Mouse (Mus musculus) hindbrain, postnatal 0 days (tissue): Measurements from ENCODE around the gene Fgfrl1. TPM values are rescaled to one million over a fixed set of nuclear protein-coding genes. Genes with fewer than 3 reads are reported as not detected.

Experiments used
- ATAC-seq: fragments of 200-750 bp; cut with Nextera tagmentation; 2 replicates; pipeline ENCODE4 v1.8.0; 2017; ENCODE audit warnings: mild to moderate bottlenecking, moderate TSS enrichment, moderate library complexity
- DNase-seq: peaks from one replicate; pipeline ENCODE4 v3.0.0-alpha.2; 2015; ENCODE audit warnings: low spot score
- H3K27ac ChIP-seq: fragments of 300-500 bp; sonication (generic); 2 replicates; pipeline ENCODE4 v1.5.1; 2014; ENCODE audit warnings: mild to moderate bottlenecking
- H3K27me3 ChIP-seq: fragments of 300-500 bp; sonication (generic); 2 replicates; pipeline ENCODE4 v1.6.1; 2014; ENCODE audit warnings: low read length, mixed read lengths; ENCODE audit not compliant: insufficient read depth
- H3K36me3 ChIP-seq: fragments of 300-500 bp; sonication (generic); 2 replicates; pipeline ENCODE4 v1.6.1; 2014; ENCODE audit warnings: low read length, mixed read lengths; ENCODE audit not compliant: insufficient read depth
- H3K4me1 ChIP-seq: fragments of 300-500 bp; sonication (generic); 2 replicates; pipeline ENCODE4 v1.6.1; 2014; ENCODE audit warnings: antibody characterized with exemption, low read length, mixed read lengths; ENCODE audit not compliant: insufficient read depth
- H3K4me2 ChIP-seq: fragments of 300-500 bp; sonication (generic); 2 replicates; pipeline ENCODE4 v1.6.1; 2014; ENCODE audit warnings: low read depth, mild to moderate bottlenecking, low read length, moderate library complexity, mixed read lengths
- H3K4me3 ChIP-seq: fragments of 300-500 bp; sonication (generic); 2 replicates; pipeline ENCODE4 v1.5.1; 2014; ENCODE audit warnings: low read length
- H3K9ac ChIP-seq: fragments of 300-500 bp; sonication (generic); replicated peaks from 2 replicates; pipeline ENCODE4 v1.6.1; 2014; ENCODE audit warnings: mild to moderate bottlenecking, low read length, moderate library complexity, mixed read lengths
- H3K9me3 ChIP-seq: fragments of 300-500 bp; sonication (generic); 2 replicates; pipeline ENCODE4 v1.6.1; 2016; ENCODE audit warnings: low read length, mixed read lengths
- CTCF ChIP-seq: IDR thresholded peaks from 2 replicates; pipeline ENCODE4 v1.5.1; 2016; ENCODE audit warnings: antibody characterized with exemption, control low read depth, low read depth
- whole genome bisulfite sequencing: fragments of 180-500 bp; shearing (Covaris S2); extraction: QIAGEN DNeasy Blood & Tissue Kit; methylation state at CpG from one replicate; pipeline ENCODE4 v1.1.7; 2014; 5-methylcytosine and 5-hydroxymethylcytosine counted together
- polyA plus RNA-seq: library from polyadenylated mRNA; unstranded; fragments of >200 nt; fragmentation: Nextera tagmentation; extraction: Ambion mirVana; gene quantifications from 2 replicates; pipeline ENCODE4 v1.2.1, GENCODE M21; 2015
- total RNA-seq: library from RNA; depleted of rRNA; stranded (reverse); fragments of >200 nt; gene quantifications from 2 replicates; pipeline ENCODE4 v1.2.3, GENCODE M21; 2014

The Fgfrl1 gene
- total and polyA plus RNA-seq, 2 experiments from 2014 or later, result 11.3 to 38.5 TPM

DNA sequence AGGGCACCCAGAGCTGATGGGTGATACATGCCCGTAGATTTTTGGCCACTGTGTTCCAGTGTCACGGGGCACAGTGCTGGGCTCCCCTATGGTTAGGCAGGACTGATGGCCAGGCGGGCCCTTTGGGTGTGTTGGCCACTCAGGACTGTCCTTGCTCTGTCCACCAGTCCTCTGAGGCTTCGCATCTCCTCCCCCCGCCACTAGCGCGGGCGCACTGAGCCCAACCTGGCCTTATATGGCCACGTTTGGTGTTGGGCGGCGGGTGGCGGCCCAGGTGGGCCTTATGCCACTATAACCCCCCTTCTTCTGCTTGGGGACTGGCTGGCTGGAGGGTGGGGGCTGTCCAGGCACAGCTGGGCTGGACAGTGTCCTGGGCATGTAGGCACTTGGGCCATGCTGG lies 3.7 kb downstream of the Fgfrl1 start:
- H3K27ac ChIP-seq, result no peak overlapping the region
- peaks cover 3% of the 10 kb centered on the region; the same call in 1 of the 2 replicates for H3K27me3 ChIP-seq
- WGBS, result 91% methylated on average over 12 of the region's 12 CpGs
- no peak for DNase-seq
- no peak for ATAC-seq
- no peak overlapping the region for H3K4me2 ChIP-seq
- H3K4me3 ChIP-seq, result no peak overlapping the region
- no peaks in the 10 kb centered on the region for H3K9me3 ChIP-seq
- H3K9ac ChIP-seq, result no peak overlapping the region
- peaks cover 7% of the 10 kb centered on the region for H3K4me1 ChIP-seq
- H3K36me3 ChIP-seq, result no peaks in the 10 kb centered on the region
- TF ChIP-seq CTCF, result no peak

DNA sequence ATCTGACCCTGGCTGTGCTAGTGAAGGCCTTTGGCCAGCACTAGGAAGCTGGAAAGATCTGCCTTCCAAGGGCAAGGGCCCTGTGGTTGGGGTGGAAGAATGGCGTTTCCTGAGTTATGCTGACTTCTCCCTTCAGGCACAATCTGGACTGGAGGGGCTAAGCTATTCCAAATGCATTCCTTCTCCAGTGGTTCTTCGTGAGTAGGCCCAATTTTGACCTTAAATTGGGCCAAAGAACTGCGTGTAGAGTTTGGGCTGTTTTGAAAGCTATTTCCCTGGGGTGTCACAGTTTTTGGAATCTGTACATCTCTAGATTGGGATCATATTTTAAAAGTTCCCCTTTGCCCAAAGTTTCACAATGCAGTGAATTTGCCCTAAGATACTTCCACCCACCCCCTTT lies 4.4 kb downstream of the Fgfrl1 start:
- H3K4me2 ChIP-seq, result no peak overlapping the region
- ATAC-seq, result no peak
- no peak overlapping the region for H3K9ac ChIP-seq
- 75% methylated on average over 3 of the region's 3 CpGs for WGBS
- H3K27ac ChIP-seq, result 0 out of 2 replicates have a peak overlapping the region, but pooled peaks have one; percentile 67
- H3K36me3 ChIP-seq, result no peaks in the 10 kb centered on the region
- H3K9me3 ChIP-seq, result no peaks in the 10 kb centered on the region
- no peak for TF ChIP-seq CTCF
- no peak for DNase-seq
- peaks cover 7% of the 10 kb centered on the region for H3K4me1 ChIP-seq
- no peak overlapping the region for H3K4me3 ChIP-seq
- peaks cover 3% of the 10 kb centered on the region; the same call in 1 of the 2 replicates for H3K27me3 ChIP-seq

- H3K9ac ChIP-seq, result no peak overlapping the region
- H3K4me2 ChIP-seq, result no peak overlapping the region
- peak overlapping the region; percentile 67; the same call in 1 of the 2 replicates for H3K27ac ChIP-seq
- no peaks in the 10 kb centered on the region for H3K9me3 ChIP-seq
- 26% methylated on average over 4 of the region's 4 CpGs for WGBS
- no peaks in the 10 kb centered on the region for H3K36me3 ChIP-seq
- H3K4me1 ChIP-seq, result peaks cover 7% of the 10 kb centered on the region
- no peak overlapping the region for H3K4me3 ChIP-seq
- ATAC-seq (peak; percentile 39), DNase-seq (peak; percentile 76)
- H3K27me3 ChIP-seq, result peaks cover 3% of the 10 kb centered on the region; the same call in 1 of the 2 replicates
- TF ChIP-seq CTCF, result 0 out of 2 replicates have a peak, but pooled peaks have one; percentile 1
Observed at GRCm38 (mm10) chr5:108697341-108697753, 5.2 kb downstream of the Fgfrl1 start.

DNA sequence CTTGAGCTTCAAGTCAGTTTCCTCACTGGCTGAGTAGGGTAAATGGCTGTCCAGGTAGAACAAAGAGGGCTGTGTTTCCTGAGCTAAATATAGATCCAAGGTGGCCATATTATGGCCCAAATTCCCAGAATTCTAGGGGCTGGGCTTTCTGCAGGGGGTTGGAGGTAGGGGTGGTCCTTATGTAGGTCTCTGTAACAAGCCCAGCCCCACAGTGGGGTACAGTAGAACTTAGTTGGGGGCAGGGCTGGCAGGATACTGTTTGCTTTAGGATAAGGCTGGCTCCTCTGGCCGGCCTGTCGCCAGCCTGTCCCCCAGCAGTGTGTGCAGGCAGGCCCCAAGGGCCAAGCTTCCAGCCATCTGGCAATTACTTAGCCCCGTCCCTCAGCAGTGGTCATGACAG lies 8.2 kb downstream of the Fgfrl1 start:
- no peak for DNase-seq
- H3K36me3 ChIP-seq, result no peaks in the 10 kb centered on the region
- H3K27me3 ChIP-seq, result no peaks in the 10 kb centered on the region
- no peaks in the 10 kb centered on the region for H3K9me3 ChIP-seq
- H3K4me1 ChIP-seq, result peaks cover 4% of the 10 kb centered on the region; the same call in 1 of the 2 replicates
- no peak overlapping the region for H3K9ac ChIP-seq
- WGBS, result 66% methylated on average over 3 of the region's 3 CpGs
- no peak overlapping the region for H3K4me2 ChIP-seq
- TF ChIP-seq CTCF, result no peak
- no peak for ATAC-seq
- no peak overlapping the region for H3K4me3 ChIP-seq
- no peak overlapping the region for H3K27ac ChIP-seq

DNA sequence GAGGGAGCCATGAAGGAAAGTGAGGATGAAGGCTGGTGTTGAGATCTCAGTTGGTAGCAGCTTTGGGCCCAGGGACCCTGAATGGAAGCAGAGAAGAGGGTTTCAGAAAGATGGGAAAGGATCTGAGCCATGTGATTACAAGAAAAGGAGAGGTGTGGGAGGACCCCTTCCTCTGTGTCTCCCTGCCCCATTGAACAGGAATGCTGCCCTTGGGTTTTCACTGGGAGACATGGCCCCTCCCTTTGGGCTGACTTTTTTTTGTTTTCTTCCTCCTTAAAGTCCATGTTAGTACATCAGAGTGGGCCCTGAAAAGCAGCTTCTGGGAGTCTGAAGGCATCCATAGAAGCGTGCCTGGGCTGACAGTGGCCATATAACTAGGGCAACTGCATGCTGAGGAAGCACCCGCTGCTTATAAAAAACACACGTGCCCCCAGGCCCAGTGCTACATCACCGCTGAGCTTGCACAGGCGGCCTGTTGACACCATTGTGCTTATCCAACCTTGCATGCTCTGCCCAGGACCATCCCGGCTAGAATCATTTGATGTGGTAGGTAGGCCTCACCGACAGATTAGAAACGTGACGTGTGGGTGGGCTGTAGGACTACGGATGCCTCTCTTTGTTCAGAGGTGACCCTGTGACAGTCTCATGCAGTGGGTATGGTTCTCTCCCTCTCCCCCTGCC lies 9.3 kb downstream of the Fgfrl1 start:
- H3K4me2 ChIP-seq, result no peak overlapping the region
- no peak for TF ChIP-seq CTCF

GRCm38 (mm10) chr5:108703754-108704626 lies 11.8 kb downstream of the Fgfrl1 start:
- no peak for DNase-seq
- H3K9me3 ChIP-seq, result no peaks in the 10 kb centered on the region
- H3K36me3 ChIP-seq, result no peaks in the 10 kb centered on the region
- H3K4me3 ChIP-seq, result no peak overlapping the region
- H3K27me3 ChIP-seq, result no peaks in the 10 kb centered on the region
- TF ChIP-seq CTCF, result no peak
- no peak overlapping the region for H3K4me2 ChIP-seq
- H3K9ac ChIP-seq, result no peak overlapping the region
- H3K4me1 ChIP-seq, result 0 out of 2 replicates have a peak, but pooled peaks cover 4% of the 10 kb centered on the region
- WGBS, result 82% methylated on average over 12 of the region's 12 CpGs
- no peak overlapping the region for H3K27ac ChIP-seq
- ATAC-seq, result no peak

More for the DNA sequence above, 9.3 kb downstream of the Fgfrl1 start:
- no peak overlapping the region for H3K27ac ChIP-seq
- ATAC-seq (no peak), DNase-seq (no peak)
- no peak overlapping the region for H3K4me3 ChIP-seq
- no peaks in the 10 kb centered on the region for H3K36me3 ChIP-seq
- no peaks in the 10 kb centered on the region for H3K27me3 ChIP-seq
- peaks cover 4% of the 10 kb centered on the region; the same call in 1 of the 2 replicates for H3K4me1 ChIP-seq
- 60% methylated on average over 10 of the region's 10 CpGs for WGBS
- H3K9me3 ChIP-seq, result no peaks in the 10 kb centered on the region
- H3K9ac ChIP-seq, result no peak overlapping the region
